Mouse (Mus musculus) forebrain, embryonic 16.5 days (tissue): ENCODE measurements around the gene Cdk5r1. TPM values are rescaled to one million over a fixed set of nuclear protein-coding genes. Genes with fewer than 3 reads are reported as not detected.

ENCODE experiments used
- ATAC-seq: fragments of 200-750 bp; cut with Nextera tagmentation; 2 replicates; pipeline ENCODE4 v1.8.0; 2017; ENCODE audit warnings: mild to moderate bottlenecking, moderate library complexity
- H3K27ac ChIP-seq: fragments of 300-500 bp; sonication (generic); 2 replicates; pipeline ENCODE4 v1.5.1; 2014; ENCODE audit warnings: low read length, control low read depth
- H3K27me3 ChIP-seq: fragments of 300-500 bp; sonication (generic); replicated peaks from 2 replicates; pipeline ENCODE4 v1.6.1; 2014; ENCODE audit warnings: low read length; ENCODE audit not compliant: control insufficient read depth, insufficient read depth
- H3K36me3 ChIP-seq: fragments of 300-500 bp; sonication (generic); 2 replicates; pipeline ENCODE4 v1.6.1; 2014; ENCODE audit not compliant: control insufficient read depth, insufficient read depth
- H3K4me1 ChIP-seq: fragments of 300-500 bp; sonication (generic); replicated peaks from 2 replicates; pipeline ENCODE4 v1.6.1; 2014; ENCODE audit warnings: low read length; ENCODE audit not compliant: control insufficient read depth, insufficient read depth
- H3K4me2 ChIP-seq: fragments of 300-500 bp; sonication (generic); 2 replicates; pipeline ENCODE4 v1.6.1; 2014; ENCODE audit warnings: mild to moderate bottlenecking, low read length, control low read depth
- H3K4me3 ChIP-seq: fragments of 300-500 bp; sonication (generic); replicated peaks from 2 replicates; pipeline ENCODE4 v1.5.1; 2014; ENCODE audit warnings: mild to moderate bottlenecking, low read length, control low read depth
- H3K9ac ChIP-seq: fragments of 300-500 bp; sonication (generic); replicated peaks from 2 replicates; pipeline ENCODE4 v1.6.1; 2014; ENCODE audit warnings: low read depth, low read length, control low read depth
- H3K9me3 ChIP-seq: fragments of 300-500 bp; sonication (generic); 2 replicates; pipeline ENCODE4 v1.6.1; 2016; ENCODE audit warnings: low read length; ENCODE audit not compliant: control insufficient read depth
- WGBS: fragments of 180-500 bp; shearing (Covaris S2); extraction: QIAGEN DNeasy Blood & Tissue Kit; methylation state at CpG from one replicate; pipeline ENCODE4 v1.1.7; 2014; 5-methylcytosine and 5-hydroxymethylcytosine counted together
- polyA plus RNA-seq: library from polyadenylated mRNA; unstranded; fragments of >200 nt; fragmentation: Nextera tagmentation; extraction: Ambion mirVana; gene quantifications from 2 replicates; pipeline ENCODE4 v1.2.1, GENCODE M21; 2015

The Cdk5r1 gene
- polyA plus RNA-seq, 1 experiment from 2014 or later = 109 TPM

DNA sequence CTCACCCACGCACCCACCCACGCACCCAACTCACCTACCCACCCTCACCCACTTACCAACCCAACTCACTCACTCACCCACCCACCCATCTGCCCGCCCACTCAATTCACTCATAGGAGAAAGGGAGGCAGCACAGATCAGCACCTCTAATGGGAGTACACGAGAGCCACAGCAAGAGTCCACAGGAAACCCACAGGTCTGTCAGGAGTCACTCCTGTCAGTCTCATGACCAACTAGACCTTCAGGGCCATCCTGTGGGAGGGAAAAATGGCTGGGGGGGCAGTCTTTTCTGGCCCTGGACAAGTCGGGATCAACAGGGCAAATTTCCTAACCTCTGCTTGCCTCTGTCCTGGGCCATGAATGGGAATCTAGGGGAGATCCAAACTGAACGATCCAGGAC lies 31.0 kb downstream of the Cdk5r1 start:
- H3K27ac ChIP-seq = peak overlapping the region; percentile 44
- H3K4me3 ChIP-seq = no peak overlapping the region
- ATAC-seq = no peak
- no peaks in the 10 kb centered on the region for H3K9me3 ChIP-seq
- WGBS = 91% methylated on average over 6 of the region's 6 CpGs
- no peak overlapping the region for H3K9ac ChIP-seq
- no peaks in the 10 kb centered on the region for H3K36me3 ChIP-seq
- no peak overlapping the region for H3K4me2 ChIP-seq
- peaks cover 49% of the 10 kb centered on the region for H3K4me1 ChIP-seq
- no peaks in the 10 kb centered on the region for H3K27me3 ChIP-seq

DNA sequence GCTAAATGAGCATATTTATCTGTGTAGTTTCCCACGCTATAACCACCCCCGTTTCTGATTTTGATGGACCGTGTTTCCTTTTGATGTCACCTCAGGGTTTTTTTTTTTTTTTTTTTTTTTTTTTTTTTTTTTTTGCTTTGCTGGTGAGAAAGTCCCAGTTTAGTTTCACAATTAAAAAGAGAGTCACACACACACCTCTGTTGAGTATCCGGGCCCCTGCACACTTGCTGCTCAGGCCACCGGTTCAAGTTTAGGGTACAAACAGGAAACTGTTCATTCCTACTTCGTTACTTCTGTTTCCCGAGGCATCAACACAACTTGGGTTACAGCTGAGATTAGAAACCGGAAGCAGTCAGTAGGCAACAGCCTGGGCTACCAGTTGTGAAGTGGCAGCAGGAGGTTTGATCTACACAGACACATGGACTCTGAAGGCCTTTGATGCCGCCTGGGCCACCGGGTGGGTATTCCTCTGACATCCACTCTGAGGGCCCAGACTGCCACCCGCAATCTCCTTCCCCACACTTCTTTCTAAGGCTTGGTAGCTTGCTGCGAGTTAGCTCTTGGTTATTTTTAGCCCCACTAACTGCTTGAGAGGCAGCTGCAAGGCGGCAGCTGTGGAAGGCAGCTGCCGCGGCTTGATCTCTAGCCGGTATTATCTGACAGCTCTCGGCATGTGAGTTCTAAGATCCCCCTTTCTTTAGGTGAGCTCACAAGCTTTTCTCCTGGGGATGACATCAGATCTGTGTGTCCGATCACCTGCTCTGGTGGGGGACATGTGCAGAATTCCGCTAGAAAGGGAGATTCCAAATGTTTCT lies 31.7 kb downstream of the Cdk5r1 start:
- Histone ChIP-seq H3K27ac (peak overlapping the region; percentile 61), H3K36me3 (no peaks in the 10 kb centered on the region), H3K9me3 (no peaks in the 10 kb centered on the region), H3K9ac (peak overlapping the region; percentile 35; the same call in 1 of the 2 replicates), H3K27me3 (no peaks in the 10 kb centered on the region), H3K4me1 (peaks cover 44% of the 10 kb centered on the region), H3K4me2 (peak overlapping the region; percentile 2; the same call in 1 of the 2 replicates), H3K4me3 (no peak overlapping the region)
- WGBS = 49% methylated on average over 19 of the region's 19 CpGs
- ATAC-seq = no peak

DNA sequence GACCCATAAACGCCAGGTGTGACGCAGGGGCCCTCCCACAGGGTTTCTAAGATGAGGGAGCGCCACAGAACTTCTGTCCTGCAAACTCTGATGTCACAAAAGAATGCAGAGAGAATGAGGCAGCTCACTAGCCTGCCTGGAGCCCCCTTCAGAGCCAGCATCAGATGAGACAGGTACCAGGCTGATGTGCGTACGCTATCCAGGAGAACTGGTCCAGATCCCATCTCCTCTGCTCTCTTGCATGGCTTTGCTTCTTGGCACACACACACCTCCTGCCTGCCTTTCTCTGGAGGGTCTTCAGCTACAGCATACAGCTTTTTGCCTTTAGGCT lies 32.3 kb downstream of the Cdk5r1 start:
- Histone ChIP-seq H3K4me2 (no peak overlapping the region), H3K27me3 (no peaks in the 10 kb centered on the region), H3K4me3 (no peak overlapping the region), H3K36me3 (no peaks in the 10 kb centered on the region), H3K4me1 (peaks cover 46% of the 10 kb centered on the region), H3K27ac (peak overlapping the region; percentile 61), H3K9ac (peak overlapping the region; percentile 35; the same call in 1 of the 2 replicates), H3K9me3 (no peaks in the 10 kb centered on the region)
- ATAC-seq = no peak
- 69% methylated on average over 5 of the region's 5 CpGs for WGBS

DNA sequence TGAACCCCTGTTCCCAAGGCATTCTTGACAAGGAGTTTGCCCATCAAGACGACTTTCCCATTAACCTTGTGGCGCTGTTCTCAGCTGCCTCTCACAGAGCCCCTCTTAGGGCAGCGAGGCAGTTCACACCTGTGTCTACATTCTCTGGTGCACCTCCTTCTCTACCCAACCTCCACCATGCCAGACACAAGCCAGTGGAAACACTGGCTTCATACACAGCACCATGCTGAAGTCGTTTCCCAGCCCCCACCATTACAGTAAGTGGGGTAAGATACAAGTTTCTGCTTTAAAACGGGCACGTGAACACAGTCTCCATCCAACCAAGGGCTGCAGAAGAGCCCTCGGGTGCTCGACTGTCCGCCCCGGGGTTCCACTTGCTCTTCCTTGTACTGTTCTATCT lies 33.3 kb downstream of the Cdk5r1 start:
- no peak for ATAC-seq
- Histone ChIP-seq H3K27ac (no peak overlapping the region), H3K27me3 (no peaks in the 10 kb centered on the region), H3K4me3 (no peak overlapping the region), H3K4me2 (no peak overlapping the region), H3K9ac (no peak overlapping the region), H3K9me3 (no peaks in the 10 kb centered on the region), H3K4me1 (peaks cover 41% of the 10 kb centered on the region), H3K36me3 (no peaks in the 10 kb centered on the region)
- 83% methylated on average over 10 of the region's 10 CpGs for WGBS

DNA sequence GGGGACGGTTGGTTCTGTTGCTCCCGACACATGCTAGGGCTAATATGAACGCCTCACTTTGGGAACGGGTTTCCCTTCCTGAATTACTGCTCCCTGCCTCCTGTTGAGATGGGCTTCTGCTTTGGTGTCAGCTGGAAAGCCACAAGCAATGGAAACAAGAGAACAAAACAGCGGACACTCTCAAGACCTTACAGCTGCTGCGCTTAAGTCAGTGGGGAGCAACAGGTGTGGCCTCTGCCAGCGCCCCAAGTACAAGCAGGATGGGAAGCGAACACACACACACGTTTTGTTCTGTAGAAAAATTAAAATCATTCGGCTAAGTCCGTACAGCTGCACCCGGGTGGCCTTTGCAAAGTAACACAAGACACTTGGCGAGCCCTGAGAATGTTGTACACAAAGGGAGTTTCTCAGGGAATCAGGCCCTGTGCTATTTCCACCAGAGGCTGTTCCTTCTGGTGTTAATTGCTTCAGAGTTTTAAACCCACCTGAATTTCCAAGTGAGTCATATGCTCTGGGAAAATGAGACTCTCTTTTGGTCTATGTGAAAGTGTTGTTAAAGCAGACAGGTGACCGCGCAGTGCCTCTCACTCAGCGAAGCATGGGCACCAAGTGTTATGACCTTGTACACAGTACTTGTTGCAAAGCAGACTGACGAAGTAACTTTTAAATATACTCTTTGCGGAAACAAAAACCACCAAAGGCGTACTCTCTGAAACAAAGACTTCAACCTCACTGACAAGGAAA lies 35.7 kb downstream of the Cdk5r1 start:
- 60% methylated on average over 19 of the region's 19 CpGs for WGBS
- no peaks in the 10 kb centered on the region for H3K27me3 ChIP-seq
- no peak for ATAC-seq

DNA sequence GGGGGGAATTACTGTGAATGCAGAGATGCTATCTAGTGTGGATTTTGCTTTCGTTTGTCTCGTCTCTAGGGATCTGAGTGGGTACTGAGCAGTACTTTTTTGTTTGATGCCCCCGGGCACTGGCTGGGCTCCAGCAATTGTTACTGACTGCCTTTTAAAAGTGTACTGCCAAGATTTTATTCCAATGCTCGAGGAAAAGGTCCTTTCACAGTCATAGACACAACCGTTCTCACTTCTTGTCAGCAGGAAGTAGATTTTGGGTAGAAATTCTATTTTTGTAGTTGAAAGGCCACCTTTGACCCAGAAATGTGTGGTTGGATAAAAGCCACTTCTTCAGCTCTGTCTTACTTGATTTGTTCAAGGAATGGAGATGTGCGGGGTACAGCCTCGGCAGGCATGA lies 37.0 kb downstream of the Cdk5r1 start:
- Histone ChIP-seq H3K9me3 (no peaks in the 10 kb centered on the region), H3K27me3 (no peaks in the 10 kb centered on the region), H3K9ac (no peak overlapping the region), H3K4me2 (no peak overlapping the region), H3K4me3 (no peak overlapping the region), H3K27ac (no peak overlapping the region), H3K36me3 (no peaks in the 10 kb centered on the region), H3K4me1 (peaks cover 54% of the 10 kb centered on the region)
- WGBS = 24% methylated on average over 7 of the region's 7 CpGs
- ATAC-seq = no peak

More for the DNA sequence above, 35.7 kb downstream of the Cdk5r1 start:
- H3K9ac ChIP-seq = no peak overlapping the region
- H3K4me1 ChIP-seq = peaks cover 51% of the 10 kb centered on the region
- no peak overlapping the region for H3K4me3 ChIP-seq
- H3K27ac ChIP-seq = no peak overlapping the region
- H3K36me3 ChIP-seq = no peaks in the 10 kb centered on the region
- H3K4me2 ChIP-seq = no peak overlapping the region
- H3K9me3 ChIP-seq = no peaks in the 10 kb centered on the region

DNA sequence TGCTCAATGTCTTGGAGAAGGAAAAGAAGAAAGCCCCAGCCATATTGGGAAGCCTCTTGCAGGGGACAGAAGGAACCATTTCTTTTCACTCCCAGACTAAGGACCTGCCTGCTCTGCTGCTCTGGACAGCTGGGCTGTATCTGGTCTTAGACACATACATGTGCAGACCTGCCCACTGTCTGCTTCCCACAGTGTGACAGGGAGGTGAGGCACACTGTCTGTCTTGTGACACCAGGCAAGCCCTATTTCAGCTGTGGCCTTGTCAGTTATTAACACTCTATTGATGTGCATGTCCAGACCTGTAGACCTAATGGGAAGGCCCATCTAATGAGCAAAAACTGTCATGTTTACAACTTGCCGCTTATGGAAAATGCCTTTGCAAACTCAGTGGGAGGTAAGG lies 38.5 kb downstream of the Cdk5r1 start:
- H3K36me3 ChIP-seq = no peaks in the 10 kb centered on the region
- no peak overlapping the region for H3K9ac ChIP-seq
- no peaks in the 10 kb centered on the region for H3K9me3 ChIP-seq
- no peak overlapping the region for H3K4me2 ChIP-seq
- H3K27ac ChIP-seq = peak overlapping the region; percentile 73
- H3K4me1 ChIP-seq = peaks cover 56% of the 10 kb centered on the region
- no peaks in the 10 kb centered on the region for H3K27me3 ChIP-seq
- 41% methylated on average over 1 of the region's 1 CpGs for WGBS
- ATAC-seq = no peak
- H3K4me3 ChIP-seq = no peak overlapping the region

DNA sequence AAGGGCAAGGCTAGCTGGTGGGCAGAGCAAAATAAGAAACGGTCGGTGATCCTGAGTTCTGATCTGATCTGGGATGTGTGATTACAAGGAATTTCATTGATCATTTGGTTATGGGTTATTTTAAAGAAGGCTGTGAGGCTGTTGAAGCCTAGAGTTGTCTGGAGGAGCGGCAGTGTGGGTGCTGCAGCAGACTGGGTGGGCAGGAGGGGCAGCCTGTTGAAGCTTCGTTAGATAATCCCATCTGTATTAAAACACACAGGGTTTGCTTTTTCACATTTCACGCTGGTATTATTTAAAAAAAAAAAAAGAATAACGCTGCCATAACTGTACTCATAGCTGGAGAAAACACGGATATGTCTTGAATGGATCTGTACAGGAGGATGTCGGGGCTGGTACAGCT lies 39.1 kb downstream of the Cdk5r1 start:
- H3K4me3 ChIP-seq = no peak overlapping the region
- no peaks in the 10 kb centered on the region for H3K36me3 ChIP-seq
- peak overlapping the region; percentile 73 for H3K27ac ChIP-seq
- no peaks in the 10 kb centered on the region for H3K9me3 ChIP-seq
- H3K9ac ChIP-seq = no peak overlapping the region
- H3K27me3 ChIP-seq = no peaks in the 10 kb centered on the region
- ATAC-seq = no peak
- H3K4me2 ChIP-seq = no peak overlapping the region
- H3K4me1 ChIP-seq = peaks cover 56% of the 10 kb centered on the region
- 59% methylated on average over 8 of the region's 8 CpGs for WGBS

DNA sequence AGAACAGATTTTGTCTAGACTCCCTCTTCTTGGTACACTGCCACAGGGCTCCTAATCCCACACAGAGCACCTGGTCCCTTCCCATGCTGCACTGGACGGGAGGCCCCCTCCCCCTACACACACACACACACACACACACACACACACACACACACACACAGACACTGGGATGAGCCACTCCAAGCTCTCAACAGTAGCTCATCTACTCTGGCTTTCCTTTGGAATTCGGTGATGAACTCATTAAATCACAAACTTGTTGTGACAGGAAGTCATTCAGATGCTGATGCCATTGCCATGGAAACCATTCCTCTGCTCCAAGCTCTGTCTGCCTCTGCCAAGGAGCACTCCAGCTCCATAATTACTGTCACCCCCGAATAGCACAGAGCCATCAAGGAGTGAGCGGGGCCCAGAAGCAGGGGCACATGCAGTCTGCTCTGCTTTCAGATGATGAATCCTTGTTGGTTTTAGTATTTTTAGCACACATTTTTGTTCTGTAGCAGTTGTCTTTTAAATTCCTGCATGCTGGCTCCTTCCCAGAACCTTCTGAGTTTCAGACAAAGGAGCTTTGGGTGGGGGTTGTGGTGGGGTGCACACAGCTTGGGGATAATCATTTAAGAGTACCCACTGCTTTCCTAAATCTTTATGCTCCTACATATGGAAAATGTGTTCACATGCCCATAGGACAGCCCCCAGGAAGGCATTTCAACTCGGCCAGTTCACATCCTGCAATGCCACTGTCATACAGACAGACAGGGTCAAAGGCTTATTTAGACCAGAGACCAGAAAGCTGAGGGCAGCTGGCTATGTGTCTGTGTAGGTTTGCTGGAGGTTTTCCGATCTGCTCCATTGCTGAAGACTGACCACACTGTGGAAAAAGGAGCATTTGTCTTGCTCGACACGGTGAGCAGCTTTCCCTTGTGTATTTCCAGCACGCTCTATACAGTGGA lies 41.9 kb downstream of the Cdk5r1 start:
- peak overlapping the region; percentile 62 for H3K9ac ChIP-seq

More for the DNA sequence above, 41.9 kb downstream of the Cdk5r1 start:
- Histone ChIP-seq H3K4me1 (peaks cover 54% of the 10 kb centered on the region), H3K9me3 (no peaks in the 10 kb centered on the region), H3K4me2 (peak overlapping the region; percentile 22), H3K36me3 (no peaks in the 10 kb centered on the region), H3K27ac (peak overlapping the region; percentile 99), H3K27me3 (no peaks in the 10 kb centered on the region), H3K4me3 (no peak overlapping the region)
- WGBS = 14% methylated on average over 9 of the region's 9 CpGs
- peak; percentile 99 for ATAC-seq
